Mouse (Mus musculus) embryonic facial prominence, embryonic 12.5 days (tissue): ENCODE data around the gene Lbhd1. TPM values are rescaled to one million over a fixed set of nuclear protein-coding genes. Genes with fewer than 3 reads are reported as not detected.
A peak's percentile ranks its signal among the peaks of the same experiment; 100 is the strongest.

ENCODE experiments used
- ATAC-seq: fragments of 200-750 bp; cut with Nextera tagmentation; 2 replicates; pipeline ENCODE4 v1.8.0; 2017; ENCODE audit not compliant: insufficient number of reproducible peaks, insufficient read depth, low FRiP score, low TSS enrichment
- H3K27ac ChIP-seq: fragments of 300-500 bp; sonication (generic); 2 replicates; pipeline ENCODE4 v1.5.1; 2016; ENCODE audit warnings: mild to moderate bottlenecking
- H3K27me3 ChIP-seq: fragments of 300-500 bp; sonication (generic); 2 replicates; pipeline ENCODE4 v1.6.1; 2016; ENCODE audit warnings: mild to moderate bottlenecking, moderate library complexity
- H3K36me3 ChIP-seq: fragments of 300-500 bp; sonication (generic); 2 replicates; pipeline ENCODE4 v1.6.1; 2016; ENCODE audit warnings: mild to moderate bottlenecking
- H3K4me1 ChIP-seq: fragments of 300-500 bp; sonication (generic); 2 replicates; pipeline ENCODE4 v1.6.1; 2016
- H3K4me2 ChIP-seq: fragments of 300-500 bp; sonication (generic); replicated peaks from 2 replicates; pipeline ENCODE4 v1.6.1; 2016; ENCODE audit warnings: mild to moderate bottlenecking, moderate library complexity
- H3K4me3 ChIP-seq: fragments of 300-500 bp; sonication (generic); 2 replicates; pipeline ENCODE4 v1.5.1; 2016; ENCODE audit warnings: mild to moderate bottlenecking
- H3K9ac ChIP-seq: fragments of 300-500 bp; sonication (generic); 2 replicates; pipeline ENCODE4 v1.6.1; 2016; ENCODE audit warnings: mild to moderate bottlenecking, moderate library complexity
- H3K9me3 ChIP-seq: fragments of 300-500 bp; sonication (generic); 2 replicates; pipeline ENCODE4 v1.6.1; 2016; ENCODE audit warnings: mild to moderate bottlenecking, moderate library complexity
- WGBS: fragments of 180-500 bp; shearing (Covaris S2); methylation state at CpG from one replicate; pipeline ENCODE4 v1.1.7; 2016; 5-methylcytosine and 5-hydroxymethylcytosine counted together
- polyA plus RNA-seq: library from polyadenylated mRNA; unstranded; fragments of >200 nt; fragmentation: Nextera tagmentation; extraction: Ambion mirVana; gene quantifications from 2 replicates; pipeline ENCODE4 v1.2.1, GENCODE M21; 2016

Lbhd1 gene
- polyA plus RNA-seq, 1 experiment from 2014 or later: 88.4 TPM

- H3K36me3 ChIP-seq: peaks cover 24% of the 10 kb centered on the region
- H3K4me3 ChIP-seq: peak overlapping the region; percentile 72
- no peak; the same call in 1 of the 2 replicates for ATAC-seq
- H3K27ac ChIP-seq: peak overlapping the region; percentile 89
- 2% methylated on average over 6 of the region's 6 CpGs for WGBS
- peak overlapping the region; percentile 82 for H3K4me2 ChIP-seq
- peak overlapping the region; percentile 76 for H3K9ac ChIP-seq
- no peaks in the 10 kb centered on the region for H3K9me3 ChIP-seq
- H3K27me3 ChIP-seq: no peaks in the 10 kb centered on the region
- H3K4me1 ChIP-seq: peaks cover 9% of the 10 kb centered on the region
Observed at GRCm38 (mm10) chr19:8920836-8921291, 37.3 kb downstream of the Lbhd1 start.

- ATAC-seq: no peak
- Histone ChIP-seq H3K9me3 (no peaks in the 10 kb centered on the region), H3K9ac (no peak overlapping the region), H3K4me1 (peaks cover 9% of the 10 kb centered on the region), H3K4me2 (peak overlapping the region; percentile 82), H3K36me3 (peaks cover 23% of the 10 kb centered on the region), H3K27ac (no peak overlapping the region), H3K4me3 (0 out of 2 replicates have a peak overlapping the region, but pooled peaks have one; percentile 72), H3K27me3 (no peaks in the 10 kb centered on the region)
- 53% methylated on average over 9 of the region's 9 CpGs for WGBS
Observed at GRCm38 (mm10) chr19:8921741-8922140, 38.2 kb downstream of the Lbhd1 start.

- peaks cover 10% of the 10 kb centered on the region for H3K4me1 ChIP-seq
- H3K36me3 ChIP-seq: peaks cover 21% of the 10 kb centered on the region
- WGBS: 85% methylated on average over 2 of the region's 2 CpGs
- H3K4me3 ChIP-seq: no peak overlapping the region
- H3K9ac ChIP-seq: no peak overlapping the region
- ATAC-seq: no peak
- H3K4me2 ChIP-seq: no peak overlapping the region
- no peaks in the 10 kb centered on the region for H3K27me3 ChIP-seq
- no peak overlapping the region for H3K27ac ChIP-seq
- no peaks in the 10 kb centered on the region for H3K9me3 ChIP-seq
Observed at GRCm38 (mm10) chr19:8926766-8927165, 43.2 kb downstream of the Lbhd1 start.

GRCm38 (mm10) chr19:8927891-8928525 lies 44.5 kb downstream of the Lbhd1 start:
- Histone ChIP-seq H3K36me3 (peaks cover 20% of the 10 kb centered on the region), H3K27me3 (no peaks in the 10 kb centered on the region), H3K4me2 (no peak overlapping the region), H3K4me1 (peaks cover 9% of the 10 kb centered on the region; the same call in 1 of the 2 replicates), H3K4me3 (no peak overlapping the region), H3K27ac (no peak overlapping the region), H3K9me3 (no peaks in the 10 kb centered on the region), H3K9ac (no peak overlapping the region)
- no peak for ATAC-seq
- 88% methylated on average over 12 of the region's 12 CpGs for WGBS

GRCm38 (mm10) chr19:8928689-8929223 lies 45.2 kb downstream of the Lbhd1 start:
- Histone ChIP-seq H3K4me2 (peak overlapping the region; percentile 81), H3K36me3 (peaks cover 24% of the 10 kb centered on the region), H3K9ac (peak overlapping the region; percentile 88; the same call in 1 of the 2 replicates), H3K9me3 (no peaks in the 10 kb centered on the region), H3K4me3 (peak overlapping the region; percentile 70), H3K27ac (peak overlapping the region; percentile 77), H3K4me1 (peaks cover 9% of the 10 kb centered on the region; the same call in 1 of the 2 replicates), H3K27me3 (no peaks in the 10 kb centered on the region)
- WGBS: 15% methylated on average over 16 of the region's 16 CpGs
- 0 out of 2 replicates have a peak, but pooled peaks have one; percentile 14 for ATAC-seq

- Histone ChIP-seq H3K27me3 (no peaks in the 10 kb centered on the region), H3K27ac (peak within 1 kb of the TSS; percentile 77), H3K4me2 (peak within 1 kb of the TSS; percentile 81), H3K36me3 (peaks cover 30% of the 10 kb centered on the region), H3K9ac (peak within 1 kb of the TSS; percentile 88), H3K9me3 (no peaks in the 10 kb centered on the region), H3K4me1 (peaks cover 9% of the 10 kb centered on the region; the same call in 1 of the 2 replicates), H3K4me3 (peak within 1 kb of the TSS; percentile 70)
- 1% methylated on average over 71 of the region's 74 CpGs for WGBS
- ATAC-seq: peak; percentile 72
Observed at GRCm38 (mm10) chr19:8929224-8930088, 45.9 kb downstream of the Lbhd1 start, which contains the start of the genes Rom1 and Eml3. Gene Rom1, minus strand, starts transcription at chr19:8929356. Gene Eml3, plus strand, starts transcription at chr19:8929552.

- 11% methylated on average over 11 of the region's 11 CpGs for WGBS
- no peaks in the 10 kb centered on the region for H3K9me3 ChIP-seq
- H3K9ac ChIP-seq: peak overlapping the region; percentile 88
- H3K27me3 ChIP-seq: no peaks in the 10 kb centered on the region
- peak overlapping the region; percentile 81 for H3K4me2 ChIP-seq
- no peak for ATAC-seq
- peaks cover 9% of the 10 kb centered on the region; the same call in 1 of the 2 replicates for H3K4me1 ChIP-seq
- H3K36me3 ChIP-seq: peaks cover 35% of the 10 kb centered on the region
- peak overlapping the region; percentile 70 for H3K4me3 ChIP-seq
- H3K27ac ChIP-seq: no peak overlapping the region
Observed at GRCm38 (mm10) chr19:8930117-8930516, 46.6 kb downstream of the Lbhd1 start.

GRCm38 (mm10) chr19:8930771-8931170 lies 47.2 kb downstream of the Lbhd1 start:
- whole genome bisulfite sequencing: 83% methylated on average over 7 of the region's 7 CpGs
- peak overlapping the region; percentile 81 for H3K4me2 ChIP-seq

GRCm38 (mm10) chr19:8936736-8937135 lies 53.2 kb downstream of the Lbhd1 start:
- WGBS: 87% methylated on average over 2 of the region's 2 CpGs
- peaks cover 52% of the 10 kb centered on the region for H3K36me3 ChIP-seq
- no peak overlapping the region for H3K27ac ChIP-seq
- H3K9me3 ChIP-seq: no peaks in the 10 kb centered on the region
- no peak overlapping the region for H3K4me3 ChIP-seq
- ATAC-seq: no peak
- H3K9ac ChIP-seq: no peak overlapping the region
- no peak overlapping the region for H3K4me2 ChIP-seq
- no peaks in the 10 kb centered on the region for H3K27me3 ChIP-seq
- peaks cover 10% of the 10 kb centered on the region for H3K4me1 ChIP-seq

More at GRCm38 (mm10) chr19:8930771-8931170, 47.2 kb downstream of the Lbhd1 start:
- Histone ChIP-seq H3K36me3 (peaks cover 36% of the 10 kb centered on the region), H3K4me1 (peaks cover 9% of the 10 kb centered on the region; the same call in 1 of the 2 replicates), H3K9ac (peak overlapping the region; percentile 88), H3K27ac (no peak overlapping the region), H3K9me3 (no peaks in the 10 kb centered on the region), H3K27me3 (no peaks in the 10 kb centered on the region), H3K4me3 (peak overlapping the region; percentile 70; the same call in 1 of the 2 replicates)
- no peak for ATAC-seq

- Histone ChIP-seq H3K27me3 (no peaks in the 10 kb centered on the region), H3K36me3 (peaks cover 49% of the 10 kb centered on the region), H3K9me3 (no peaks in the 10 kb centered on the region), H3K27ac (no peak overlapping the region), H3K4me2 (peak overlapping the region; percentile 72), H3K4me3 (peak overlapping the region; percentile 72; the same call in 1 of the 2 replicates), H3K9ac (no peak overlapping the region), H3K4me1 (peaks cover 30% of the 10 kb centered on the region)
- WGBS: 78% methylated on average over 15 of the region's 15 CpGs
- no peak for ATAC-seq
Observed at GRCm38 (mm10) chr19:8940526-8941133, 57.1 kb downstream of the Lbhd1 start.

GRCm38 (mm10) chr19:8941136-8941514 lies 57.6 kb downstream of the Lbhd1 start:
- ATAC-seq: peak; percentile 49
- H3K4me1 ChIP-seq: peaks cover 30% of the 10 kb centered on the region
- H3K36me3 ChIP-seq: peaks cover 51% of the 10 kb centered on the region
- no peaks in the 10 kb centered on the region for H3K27me3 ChIP-seq
- H3K9ac ChIP-seq: peak overlapping the region; percentile 97
- no peaks in the 10 kb centered on the region for H3K9me3 ChIP-seq
- H3K27ac ChIP-seq: peak overlapping the region; percentile 98
- 34% methylated on average over 10 of the region's 10 CpGs for WGBS
- peak overlapping the region; percentile 72 for H3K4me2 ChIP-seq
- H3K4me3 ChIP-seq: peak overlapping the region; percentile 72
